Mouse (Mus musculus) ES-Bruce4 (cell line): Measurements from ENCODE around the gene Cnfn. TPM values are rescaled to one million over a fixed set of nuclear protein-coding genes. Genes with fewer than 3 reads are reported as not detected.
A peak's percentile ranks its signal among the peaks of the same experiment; 100 is the strongest.

Experiments
- H3K27ac ChIP-seq: 2 replicates; pipeline ENCODE4 v1.5.1; 2012; ENCODE audit warnings: low read length, inconsistent platforms; ENCODE audit not compliant: insufficient read depth
- H3K27me3 ChIP-seq: 2 replicates; pipeline ENCODE4 v1.6.1; 2012; ENCODE audit warnings: mild to moderate bottlenecking, low read length, inconsistent platforms; ENCODE audit not compliant: control insufficient read depth, poor library complexity, insufficient read depth, severe bottlenecking
- H3K36me3 ChIP-seq: 2 replicates; pipeline ENCODE4 v1.6.1; 2012; ENCODE audit warnings: inconsistent platforms, mild to moderate bottlenecking, low read length, moderate library complexity; ENCODE audit not compliant: control insufficient read depth, poor library complexity, insufficient read depth, severe bottlenecking
- H3K4me1 ChIP-seq: one replicate; pipeline ENCODE4 v1.8.1; 2011; ENCODE audit warnings: low read length; ENCODE audit not compliant: control insufficient read depth, insufficient read depth
- H3K4me3 ChIP-seq: 2 replicates; pipeline ENCODE4 v1.5.1; 2011; ENCODE audit warnings: low read depth, mild to moderate bottlenecking, low read length
- H3K9ac ChIP-seq: 2 replicates; pipeline ENCODE4 v1.6.1; 2012; ENCODE audit warnings: low read depth, mild to moderate bottlenecking, inconsistent platforms; ENCODE audit not compliant: poor library complexity, severe bottlenecking
- H3K9me3 ChIP-seq: replicated peaks from 2 replicates; pipeline ENCODE4 v1.6.1; 2012; ENCODE audit warnings: mild to moderate bottlenecking, low read length, inconsistent platforms; ENCODE audit not compliant: control insufficient read depth, poor library complexity, insufficient read depth, severe bottlenecking
- CTCF ChIP-seq: IDR thresholded peaks from one replicate; pipeline ENCODE4 v1.8.1; 2011; ENCODE audit warnings: low read depth, low read length
- EP300 ChIP-seq: IDR thresholded peaks from 2 replicates; pipeline ENCODE4 v1.6.1; 2011; ENCODE audit warnings: low read depth, low read length; ENCODE audit not compliant: insufficient read depth
- POLR2A ChIP-seq: IDR thresholded peaks from one replicate; pipeline ENCODE4 v1.8.1; 2011; ENCODE audit warnings: low read length; ENCODE audit not compliant: insufficient read depth
- polyA plus RNA-seq: library from polyadenylated mRNA; stranded (reverse); fragments of >200 nt; gene quantifications from 2 replicates; pipeline ENCODE4 v1.2.4, GENCODE M21; 2011; ENCODE audit warnings: low read depth; ENCODE audit not compliant: missing spikeins, insufficient read depth, insufficient read length

Cnfn gene
- polyA plus RNA-seq, 1 experiment = not detected

- Histone ChIP-seq H3K4me1 (no peaks in the 10 kb centered on the region), H3K36me3 (no peaks in the 10 kb centered on the region), H3K9me3 (no peaks in the 10 kb centered on the region), H3K27me3 (no peaks in the 10 kb centered on the region; the same call in 1 of the 2 replicates), H3K27ac (no peak overlapping the region), H3K4me3 (no peak overlapping the region), H3K9ac (no peak overlapping the region)
- no peak for TF ChIP-seq EP300
- TF ChIP-seq CTCF = no peak
These were observed 3.4 kb downstream of the Cnfn start for GRCm38 (mm10) chr7:25365937-25366625.

GRCm38 (mm10) chr7:25363632-25364031 is 5.9 kb downstream of the Cnfn start:
- H3K4me1 ChIP-seq = no peaks in the 10 kb centered on the region
- H3K36me3 ChIP-seq = no peaks in the 10 kb centered on the region
- H3K4me3 ChIP-seq = no peak overlapping the region
- H3K27me3 ChIP-seq = no peaks in the 10 kb centered on the region; the same call in 1 of the 2 replicates
- H3K9ac ChIP-seq = no peak overlapping the region
- no peaks in the 10 kb centered on the region for H3K9me3 ChIP-seq
- no peak overlapping the region for H3K27ac ChIP-seq
- TF ChIP-seq CTCF = no peak
- no peak for TF ChIP-seq POLR2A
- no peak for TF ChIP-seq EP300

DNA sequence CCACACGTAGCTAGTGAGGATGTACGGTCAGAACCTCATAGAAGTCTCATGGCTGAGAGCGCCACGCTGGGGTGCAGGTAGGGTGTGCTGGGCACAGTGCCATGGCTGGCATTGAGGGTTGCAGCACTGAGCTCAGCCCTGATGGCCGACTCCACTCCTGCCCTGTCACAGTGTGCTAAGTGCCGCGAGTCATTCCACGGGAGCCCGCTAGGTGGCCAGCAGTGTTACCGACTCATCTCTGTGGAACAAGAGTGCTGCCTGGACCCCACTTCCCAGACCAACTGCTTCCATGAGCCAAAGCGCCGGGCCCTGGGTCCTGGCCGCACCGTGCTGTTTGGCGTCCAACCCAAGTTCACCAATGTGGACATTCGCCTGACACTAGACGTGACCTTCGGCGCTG is 6.4 kb downstream of the Cnfn start:
- Histone ChIP-seq H3K27ac (no peak overlapping the region), H3K4me1 (no peaks in the 10 kb centered on the region), H3K27me3 (no peaks in the 10 kb centered on the region), H3K36me3 (no peaks in the 10 kb centered on the region), H3K9ac (no peak overlapping the region), H3K4me3 (no peak overlapping the region), H3K9me3 (no peaks in the 10 kb centered on the region)
- TF ChIP-seq CTCF (peak; percentile 26), EP300 (no peak)

- Histone ChIP-seq H3K36me3 (no peaks in the 10 kb centered on the region), H3K9me3 (no peaks in the 10 kb centered on the region), H3K27ac (no peak overlapping the region), H3K9ac (no peak overlapping the region), H3K4me1 (no peaks in the 10 kb centered on the region), H3K4me3 (peak overlapping the region; percentile 5; the same call in 1 of the 2 replicates), H3K27me3 (no peaks in the 10 kb centered on the region)
- no peak for TF ChIP-seq CTCF
- TF ChIP-seq EP300 = no peak
- no peak for TF ChIP-seq POLR2A
These were observed 10.8 kb downstream of the Cnfn start for GRCm38 (mm10) chr7:25358721-25359206.

DNA sequence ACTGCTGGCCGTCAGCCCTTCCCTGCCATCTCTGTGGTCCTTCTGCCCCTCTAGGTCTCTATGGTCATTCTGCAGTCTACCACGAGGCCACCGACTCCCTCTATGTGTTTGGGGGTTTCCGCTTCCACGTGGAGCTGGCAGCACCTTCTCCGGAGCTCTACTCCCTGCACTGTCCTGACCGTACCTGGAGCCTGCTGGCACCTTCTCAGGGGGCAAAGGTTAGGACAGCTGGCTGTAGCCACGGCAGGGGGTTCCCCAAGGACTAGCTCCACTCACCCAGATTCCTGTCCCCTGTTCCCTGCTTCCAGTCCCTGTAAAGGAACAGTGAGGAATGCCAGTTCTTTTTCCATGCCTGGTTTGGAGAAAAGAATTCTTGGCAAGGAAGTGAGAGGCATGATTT is 20.7 kb downstream of the Cnfn start:
- Histone ChIP-seq H3K9me3 (peaks cover 9% of the 10 kb centered on the region), H3K36me3 (peaks cover 3% of the 10 kb centered on the region; the same call in 1 of the 2 replicates), H3K9ac (no peak overlapping the region), H3K27me3 (no peaks in the 10 kb centered on the region), H3K27ac (no peak overlapping the region), H3K4me3 (no peak overlapping the region), H3K4me1 (no peaks in the 10 kb centered on the region)
- TF ChIP-seq POLR2A = no peak

GRCm38 (mm10) chr7:25341000-25341784 is 28.3 kb downstream of the Cnfn start:
- H3K27me3 ChIP-seq = no peaks in the 10 kb centered on the region
- H3K27ac ChIP-seq = no peak overlapping the region
- no peaks in the 10 kb centered on the region for H3K9me3 ChIP-seq
- H3K36me3 ChIP-seq = no peaks in the 10 kb centered on the region
- H3K4me1 ChIP-seq = no peaks in the 10 kb centered on the region
- H3K9ac ChIP-seq = no peak overlapping the region
- no peak overlapping the region for H3K4me3 ChIP-seq
- TF ChIP-seq POLR2A (no peak), CTCF (no peak), EP300 (no peak)
